Mouse (Mus musculus): ENCODE measurements around the gene Cep135.

DNA sequence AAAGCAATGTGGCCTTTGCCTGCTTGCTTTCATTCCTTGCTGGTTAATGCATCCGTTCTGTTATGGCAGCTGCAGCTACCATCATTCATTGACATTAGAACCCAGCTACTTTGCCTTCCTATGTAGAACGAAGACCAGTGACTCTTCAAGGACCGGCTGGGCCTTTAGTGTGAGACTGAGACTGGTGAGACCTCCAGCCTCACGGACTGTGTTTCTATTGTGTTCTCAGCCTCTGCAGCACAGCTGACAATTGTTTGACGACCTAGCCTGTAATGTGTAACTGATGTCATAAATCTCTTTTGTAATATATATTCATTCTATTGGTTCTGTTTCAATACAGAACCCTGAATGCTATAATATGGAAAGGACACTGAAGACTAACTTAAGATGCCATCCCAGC, 102.8 kb downstream of the Cep135 start:
- TF ChIP-seq CTCF (IDR thresholded peaks at IDR 0.05; ENCODE audit: low read depth, low read length) (no peak), EP300 (IDR thresholded peaks at IDR 0.05; ENCODE audit: insufficient read depth, low read depth, low read length) (no peak)

All from ES-Bruce4 (cell line).